Mouse (Mus musculus): ENCODE measurements around the gene Parvb.
"Not testable (repeated sequence)": the region's sequence is repeated elsewhere in the genome, so short reads cannot be mapped to it uniquely, and the experiment has no call there.

The Parvb gene

DNA sequence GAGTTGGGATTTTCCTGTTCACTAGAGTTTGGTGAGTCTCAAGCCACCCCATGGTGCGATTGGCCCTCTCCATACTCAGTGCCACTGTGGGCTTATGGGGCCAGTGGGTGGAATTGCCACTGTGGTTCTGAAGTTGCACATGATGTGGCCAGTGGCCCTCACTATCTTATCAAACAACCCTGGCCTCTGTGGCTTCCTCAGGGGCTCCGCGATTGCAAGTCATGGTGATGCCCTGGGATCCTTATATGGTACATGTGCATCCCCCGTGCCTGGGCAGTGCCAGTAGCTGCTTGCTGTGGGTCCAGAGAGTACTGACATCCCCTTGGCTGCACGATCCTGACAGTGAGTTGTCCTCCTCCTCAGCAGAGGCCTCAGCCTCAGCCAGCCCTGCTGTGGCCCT lies 25.0 kb downstream of the Parvb start:
- no peak for DNase-seq (ENCODE audit: low spot score in 2 of 2)

DNA sequence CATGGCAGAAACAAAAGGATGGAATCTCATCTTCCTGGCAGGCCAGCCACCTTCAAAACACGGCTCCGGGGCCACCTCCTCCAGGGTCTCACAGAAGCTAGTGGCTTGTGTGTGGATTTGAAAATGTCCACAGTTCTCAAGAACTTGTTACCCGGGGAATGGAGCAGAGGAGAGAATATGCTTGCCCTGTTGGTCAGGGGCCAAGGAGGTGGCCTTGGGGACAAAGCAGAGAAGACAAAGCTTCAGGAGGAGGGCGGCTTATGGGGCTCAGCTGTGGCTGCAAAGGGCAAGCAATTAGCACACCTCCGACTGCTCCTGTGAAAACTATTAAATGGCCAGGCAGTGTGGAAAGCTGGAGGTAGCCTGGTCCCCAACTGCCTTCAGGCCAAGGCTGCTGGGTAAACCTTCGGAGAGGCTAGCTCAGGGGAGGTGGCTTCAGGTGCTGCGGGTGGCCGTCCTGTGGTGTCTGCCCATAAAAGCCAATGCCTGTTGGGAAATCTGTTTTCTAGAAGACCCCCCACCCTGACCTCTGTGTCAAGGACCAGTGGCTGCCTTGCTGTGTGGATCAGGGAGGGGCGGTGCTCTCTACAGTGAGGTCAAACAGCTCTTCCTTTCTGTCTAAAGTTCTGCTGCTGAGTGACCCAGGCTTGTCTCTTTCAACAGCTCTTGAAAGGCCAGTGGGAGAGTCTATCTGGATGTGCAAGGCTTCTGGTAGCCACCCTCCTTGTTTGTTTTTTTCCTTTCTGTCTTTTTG lies 26.9 kb downstream of the Parvb start:
- DNase-seq (ENCODE audit: low spot score in 2 of 2): no peak

DNA sequence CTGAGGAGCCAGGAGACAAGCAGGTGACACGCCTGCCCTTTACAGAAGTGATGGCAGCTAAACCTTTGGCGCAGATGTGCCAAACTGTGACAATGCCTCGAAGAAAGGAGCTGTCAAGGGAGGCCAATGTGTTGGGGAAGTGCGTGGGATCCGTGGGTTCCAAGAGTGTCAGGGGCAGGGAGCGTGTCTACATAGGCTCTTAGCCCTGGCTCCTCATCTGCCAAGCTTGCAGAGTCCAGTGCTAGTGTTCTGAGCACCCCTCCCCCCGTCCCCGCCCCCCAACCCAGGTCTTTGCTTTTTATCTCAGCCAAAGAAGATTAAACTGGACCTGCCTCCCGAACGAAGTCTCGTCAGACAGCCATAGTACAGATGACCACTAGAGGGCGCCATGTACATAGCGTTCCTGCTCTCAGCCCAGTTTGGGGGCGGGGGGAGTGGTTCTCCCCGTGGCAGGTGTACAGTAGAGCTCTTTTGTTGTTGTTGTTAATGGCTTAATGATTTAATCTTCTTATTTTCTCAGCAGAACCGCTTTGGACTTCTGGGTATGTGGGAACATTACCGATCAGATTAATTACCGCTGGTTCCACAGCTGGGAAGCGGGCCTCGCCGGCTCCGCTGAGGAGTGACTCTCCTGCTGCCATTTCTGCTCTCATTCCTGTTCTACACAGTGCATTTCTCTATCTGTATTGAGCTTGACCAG lies 28.4 kb downstream of the Parvb start:
- peak; percentile 68 to 88 for DNase-seq (ENCODE audit: low spot score in 2 of 2)

GRCm38 (mm10) chr15:84262630-84263029 lies 30.8 kb downstream of the Parvb start:
- DNase-seq (ENCODE audit: low spot score in 2 of 2): no peak

GRCm38 (mm10) chr15:84263573-84263972 lies 31.7 kb downstream of the Parvb start:
- no peak for DNase-seq (ENCODE audit: low spot score in 2 of 2)

DNA sequence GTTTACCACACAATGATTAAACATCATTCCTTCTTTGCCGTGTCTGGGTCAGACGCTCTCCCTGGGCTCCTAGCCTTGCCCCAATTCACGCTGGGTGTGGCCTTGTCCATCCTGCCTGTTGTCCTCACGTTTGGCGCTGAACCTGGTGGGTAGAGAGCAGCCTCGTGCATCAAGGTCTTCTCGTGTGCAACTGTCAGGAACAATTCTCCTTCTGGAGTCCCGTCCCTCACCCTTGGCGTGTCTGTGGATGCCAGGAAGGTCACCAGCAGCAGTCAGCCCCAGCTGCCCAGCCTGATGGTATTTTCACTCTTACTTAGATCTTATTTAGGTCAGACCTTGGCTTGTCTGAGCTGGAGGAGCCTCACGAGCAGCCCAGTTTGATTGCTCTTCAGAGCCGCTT lies 33.3 kb downstream of the Parvb start:
- no peak for DNase-seq (ENCODE audit: low spot score in 2 of 2)

DNA sequence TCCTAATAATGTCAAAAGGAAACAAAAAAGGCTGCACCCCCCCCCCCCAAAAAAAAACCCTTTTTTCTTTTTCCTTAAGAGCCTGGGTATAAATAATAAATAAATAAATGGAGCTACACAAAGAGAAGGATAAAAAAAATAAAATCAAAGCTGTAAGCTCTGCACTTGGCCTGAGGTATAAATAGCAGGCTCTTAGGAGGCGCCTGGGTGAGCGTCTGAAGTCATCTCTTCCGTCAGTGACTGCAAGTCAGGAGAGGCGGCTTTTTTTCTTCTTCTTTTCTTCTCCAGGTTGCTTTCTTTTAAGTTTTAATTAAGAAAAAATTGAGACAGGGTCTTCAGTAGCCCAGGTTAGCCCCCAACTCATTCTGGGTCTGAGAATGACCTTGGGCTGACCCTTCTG lies 34.4 kb downstream of the Parvb start:
- no peak for DNase-seq (ENCODE audit: low spot score in 2 of 2)

GRCm38 (mm10) chr15:84267720-84268260 lies 35.9 kb downstream of the Parvb start:
- no peak for DNase-seq (ENCODE audit: low spot score in 2 of 2)

GRCm38 (mm10) chr15:84269107-84269633 lies 37.3 kb downstream of the Parvb start:
- DNase-seq (ENCODE audit: low spot score in 2 of 2): no peak

- DNase-seq (ENCODE audit: low spot score in 2 of 2): no peak
Observed at GRCm38 (mm10) chr15:84270032-84270431, 38.2 kb downstream of the Parvb start.

- no peak for DNase-seq (ENCODE audit: low spot score in 2 of 2)
Observed at GRCm38 (mm10) chr15:84270463-84270862, 38.6 kb downstream of the Parvb start.

DNA sequence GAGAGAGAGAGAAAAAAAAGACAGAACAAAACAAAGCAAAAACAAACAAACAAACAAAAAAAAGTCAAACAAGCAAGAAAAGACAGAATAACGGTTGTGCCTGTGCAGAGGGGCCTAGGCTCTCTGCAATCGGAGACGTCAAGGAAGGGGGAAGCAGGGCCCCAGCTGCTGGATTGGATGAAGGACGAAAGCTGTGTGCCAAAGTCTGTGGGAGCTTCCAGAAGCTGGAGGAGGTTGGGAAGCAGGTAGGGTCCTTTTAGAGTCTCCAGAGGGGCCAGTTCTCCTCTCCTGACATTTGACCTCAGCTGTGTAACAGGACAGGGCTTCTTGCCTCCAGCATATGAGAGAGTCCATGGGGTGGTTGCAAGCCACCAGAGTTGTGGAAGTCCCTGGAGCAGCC lies 44.2 kb downstream of the Parvb start:
- DNase-seq (ENCODE audit: low spot score in 2 of 2): no peak

DNA sequence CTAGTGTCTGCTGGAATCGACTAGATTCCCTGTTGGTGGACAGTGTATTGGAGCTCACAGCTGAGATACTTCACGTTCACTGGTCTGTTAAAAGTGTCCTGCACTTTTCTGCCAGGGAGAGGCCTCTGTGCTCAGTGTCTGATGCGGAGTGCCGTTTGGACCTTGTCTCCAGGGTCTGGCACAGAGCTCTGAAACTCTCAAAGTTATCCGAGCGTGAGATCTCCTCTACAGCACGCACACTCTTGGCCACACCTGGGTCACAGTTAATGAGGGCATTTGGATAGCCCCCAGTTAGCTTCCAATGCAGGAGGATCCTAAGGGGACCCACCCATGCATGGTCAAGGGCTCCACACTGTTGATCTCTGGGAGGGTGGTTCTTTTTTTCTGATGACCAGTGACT lies 46.2 kb downstream of the Parvb start:
- no peak for DNase-seq (ENCODE audit: low spot score in 2 of 2)

- no peak for DNase-seq (ENCODE audit: low spot score in 2 of 2)
Observed at GRCm38 (mm10) chr15:84278656-84279055, 46.8 kb downstream of the Parvb start.

DNA sequence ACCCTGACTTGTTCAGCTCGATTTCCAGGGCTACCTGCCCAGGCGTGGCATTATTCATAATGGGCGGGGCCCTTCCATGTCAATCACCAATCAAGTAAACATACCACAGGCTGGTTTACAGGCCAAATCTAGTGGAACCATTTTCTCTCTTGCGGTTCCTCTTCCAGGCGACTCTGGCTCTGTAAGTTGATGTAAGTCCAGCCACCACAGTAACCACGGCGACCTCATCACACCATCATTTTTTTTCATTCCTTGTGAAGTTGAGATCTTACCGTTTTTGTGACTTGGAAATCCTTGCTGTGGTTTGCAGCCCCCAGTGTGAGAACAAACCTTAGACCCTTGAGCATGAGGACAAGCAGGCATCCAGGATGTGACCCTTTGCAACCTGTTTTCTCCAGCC lies 48.5 kb downstream of the Parvb start:
- no peak for DNase-seq (ENCODE audit: low spot score in 2 of 2)

DNA sequence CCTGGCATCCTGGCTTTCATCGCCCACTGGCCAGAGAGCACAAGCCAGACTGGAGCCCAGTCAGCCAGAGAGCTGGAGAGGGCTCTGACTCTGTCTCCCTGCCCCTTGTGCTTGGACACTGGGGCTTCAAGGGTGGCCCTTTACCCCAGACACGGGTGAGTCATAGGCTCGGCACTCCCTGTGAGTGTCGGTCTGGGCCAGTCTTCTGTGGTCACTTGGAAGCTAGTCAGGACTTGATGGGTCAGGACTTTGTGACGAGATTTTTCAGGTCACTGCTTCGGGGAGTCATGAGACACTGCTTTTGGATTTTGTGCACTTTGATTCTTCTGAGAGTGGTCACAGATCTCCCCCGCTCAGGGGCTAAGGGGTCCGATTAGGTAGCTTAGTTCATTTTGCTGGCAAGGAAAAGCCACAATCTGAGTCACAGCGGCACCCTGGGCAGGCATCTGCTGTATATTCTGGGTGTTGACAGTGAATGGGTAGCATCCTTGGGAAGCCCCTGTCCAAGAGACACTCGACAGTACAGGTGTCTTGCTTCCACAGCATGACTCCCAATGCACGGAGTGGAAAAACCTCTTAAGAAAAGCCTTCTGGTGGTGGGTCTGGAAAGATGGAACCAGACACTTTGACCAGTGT lies 49.0 kb downstream of the Parvb start:
- no peak for DNase-seq (ENCODE audit: low spot score in 2 of 2)

- DNase-seq (ENCODE audit: low spot score in 2 of 2): no peak
Observed at GRCm38 (mm10) chr15:84282206-84283085, 50.6 kb downstream of the Parvb start.

DNA sequence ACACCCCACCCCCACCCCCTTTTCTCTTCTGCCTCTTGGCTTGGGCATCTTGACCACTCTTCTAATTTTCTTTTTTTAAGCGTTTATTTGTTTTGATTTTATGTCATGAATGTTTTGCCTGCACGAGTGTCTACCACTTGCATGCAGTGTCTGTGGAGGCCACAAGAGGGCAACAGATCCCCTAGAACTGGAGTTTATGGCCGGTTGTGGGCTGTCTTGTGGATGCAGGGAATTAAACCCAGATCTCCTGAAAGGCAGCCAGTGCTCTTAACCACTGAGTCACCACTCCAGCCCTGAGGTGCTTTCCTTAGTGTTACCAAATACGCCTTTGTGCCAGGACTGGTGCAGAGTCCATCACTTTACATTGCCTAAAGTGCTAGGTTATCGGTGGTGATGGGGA lies 52.2 kb downstream of the Parvb start:
- peak; percentile 52 to 76 for DNase-seq (ENCODE audit: low spot score in 2 of 2)

DNA sequence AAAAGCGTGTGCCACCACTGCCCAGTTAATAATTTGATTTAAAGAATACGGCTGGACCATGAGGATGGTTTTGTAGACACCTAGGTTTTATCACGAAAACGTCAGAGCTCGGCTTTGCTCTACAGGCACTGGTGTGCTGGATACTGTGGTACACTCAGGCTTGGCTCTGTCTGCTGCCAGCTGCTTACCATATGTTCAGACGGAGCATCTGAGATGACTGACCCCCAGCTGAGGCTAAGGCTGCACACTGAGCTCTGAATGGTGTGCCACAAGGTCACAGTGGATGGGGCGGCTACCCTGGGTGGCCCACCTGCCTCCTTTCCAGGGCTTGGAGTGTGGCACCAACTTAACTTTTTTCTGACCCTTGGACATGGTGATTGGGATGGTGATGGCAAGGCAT lies 53.6 kb downstream of the Parvb start:
- no peak for DNase-seq (ENCODE audit: low spot score in 2 of 2)

GRCm38 (mm10) chr15:84288953-84289352 lies 57.1 kb downstream of the Parvb start:
- DNase-seq (ENCODE audit: low spot score in 2 of 2): not testable (repeated sequence)

- DNase-seq (ENCODE audit: low spot score in 2 of 2): no peak
Observed at GRCm38 (mm10) chr15:84291097-84291496, 59.3 kb downstream of the Parvb start.
